Comparison of ENCODE assay signal across 23 mouse cellular contexts in the genomic region with DNA sequence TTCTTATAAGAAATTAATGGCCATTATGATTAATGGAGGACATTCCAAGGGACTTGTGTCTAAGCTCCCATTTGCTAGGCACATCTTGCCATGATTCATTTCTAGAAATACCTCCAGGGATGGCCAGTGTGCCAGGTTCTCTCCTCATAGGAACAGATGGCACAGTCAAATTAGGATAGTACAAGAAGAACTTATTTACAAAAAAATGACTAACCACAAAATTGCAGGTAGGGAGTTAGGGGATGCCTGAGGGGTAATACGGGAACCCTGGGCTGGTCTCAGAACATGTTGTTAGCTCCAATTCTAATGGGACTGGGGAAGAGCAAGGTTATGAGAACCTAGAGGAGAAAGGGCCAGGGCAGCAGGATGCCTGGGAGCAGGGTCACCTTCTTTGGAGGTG.
DNase-seq lines count a peak whose midpoint lies in the region; TF ChIP-seq lines count a peak whose summit lies in the region.
"Had no signal": no experiment of that assay in that cellular context is flagged by ENCODE, and none has a peak within 500 bp of the region (broad histone marks: within the 10 kb centered on the region; RNA-seq: fewer than 3 reads in every experiment).

No protein-coding gene starts in this region.

- intact Hi-C loops in left cerebral cortex, adult 2 months (cut with DNase I) = no loop called here

- H3K27ac ChIP-seq in layer of hippocampus, adult 2 months = no peak overlapping the region
- H3K27ac ChIP-seq in left cerebral cortex, adult 2 months = no peak overlapping the region
- H3K27ac ChIP-seq: embryonic facial prominence, embryonic 13.5 days; forebrain, embryonic 12.5 days; heart, embryonic 10.5 days; hindbrain, embryonic 15.5 days; kidney, postnatal 0 days; limb, embryonic 10.5 days; liver, embryonic 15.5 days; stomach, postnatal 0 days had no signal

- no peak overlapping the region for H3K4me3 ChIP-seq in layer of hippocampus, adult 2 months
- H3K4me3 ChIP-seq in left cerebral cortex, adult 2 months = no peak overlapping the region
- H3K4me3 ChIP-seq: embryonic facial prominence, embryonic 13.5 days; erythroblast, embryonic 14.5 days; forebrain, embryonic 12.5 days; heart, embryonic 10.5 days; hindbrain, embryonic 15.5 days; limb, embryonic 10.5 days; liver, embryonic 15.5 days had no signal

- no peak for TF ChIP-seq CTCF in layer of hippocampus, adult 2 months (conservative IDR thresholded peaks at IDR 0.05)
- no peak for TF ChIP-seq CTCF in left cerebral cortex, adult 2 months (IDR thresholded peaks at IDR 0.05)

- peak; percentile 39 for DNase-seq in layer of hippocampus, adult 9-11 months
- no peak for DNase-seq in layer of hippocampus, adult 2 months (ENCODE audit: low spot score in 2 of 2)
- peak; percentile 54 to 58 for DNase-seq in cerebellum, adult 18-20 months
- peak; percentile 12 to 34 for DNase-seq in cerebellum, postnatal 10 days
- no peak for DNase-seq in spleen, adult 18-20 months
- DNase-seq in ovary, postnatal 10 days (ENCODE audit: low spot score) = no peak
- no peak for DNase-seq in left cerebral cortex, adult 2 months (ENCODE audit: extremely low spot score in 1 of 2, low spot score in 2 of 2)
- DNase-seq: adrenal gland, adult 2 months; B cell, adult 2 months; gastrocnemius, postnatal 10 days; kidney, adult 2 months; liver; lung, postnatal 4 days; midbrain, embryonic 14.5 days had no signal

Comparison
In these comparisons a context has a peak if more than half of its experiments do, and no peak if none do; other contexts are left out.
1. DNase-seq: peak in layer of hippocampus, adult 9-11 months (single experiment), cerebellum, adult 18-20 months (2 of 2) and cerebellum, postnatal 10 days (2 of 2); none in layer of hippocampus, adult 2 months (0 of 2), spleen, adult 18-20 months (0 of 2), ovary, postnatal 10 days (single experiment) and left cerebral cortex, adult 2 months (0 of 2).